Mouse (Mus musculus) kidney, adult 8-10 months (tissue): ENCODE measurements around the gene Lnpep.

Source experiments
- DNase-seq, 2 experiments: peaks; one replicate each; pipeline ENCODE4 v3.0.0; 2022

Lnpep gene

GRCm38 (mm10) chr17:17490820-17491621 lies 133.8 kb downstream of the Lnpep start:
- peak; percentile 19 to 21 for DNase-seq

- DNase-seq = no peak
Measured at GRCm38 (mm10) chr17:17485789-17486188, 139.1 kb downstream of the Lnpep start.
